Mouse (Mus musculus) embryonic facial prominence, embryonic 15.5 days (tissue): ENCODE measurements at regions not wholly inside any gene's neighbourhood (a gene's known extent, or its start where the extent isn't known, plus 50 kb on each side); places are given as distances from the start of the nearest gene placed in this dataset.

Experiments used
- ATAC-seq: fragments of 200-750 bp; cut with Nextera tagmentation; 2 replicates; pipeline ENCODE4 v1.8.0; 2017; ENCODE audit warnings: low read depth, moderate TSS enrichment; ENCODE audit not compliant: insufficient number of reproducible peaks, low FRiP score, low TSS enrichment
- H3K27ac ChIP-seq: fragments of 300-500 bp; sonication (generic); replicated peaks from 2 replicates; pipeline ENCODE4 v1.5.1; 2015; ENCODE audit warnings: mild to moderate bottlenecking, inconsistent platforms
- H3K27me3 ChIP-seq: fragments of 300-500 bp; sonication (generic); 2 replicates; pipeline ENCODE4 v1.6.1; 2015; ENCODE audit warnings: inconsistent platforms
- H3K36me3 ChIP-seq: fragments of 300-500 bp; sonication (generic); 2 replicates; pipeline ENCODE4 v1.6.1; 2015; ENCODE audit warnings: mild to moderate bottlenecking, inconsistent platforms
- H3K4me1 ChIP-seq: fragments of 300-500 bp; sonication (generic); 2 replicates; pipeline ENCODE4 v1.6.1; 2015; ENCODE audit warnings: inconsistent platforms
- H3K4me2 ChIP-seq: fragments of 300-500 bp; sonication (generic); replicated peaks from 2 replicates; pipeline ENCODE4 v1.6.1; 2015; ENCODE audit warnings: mild to moderate bottlenecking, inconsistent platforms
- H3K4me3 ChIP-seq: fragments of 300-500 bp; sonication (generic); replicated peaks from 2 replicates; pipeline ENCODE4 v1.5.1; 2015; ENCODE audit warnings: mild to moderate bottlenecking, inconsistent platforms
- H3K9ac ChIP-seq: fragments of 300-500 bp; sonication (generic); 2 replicates; pipeline ENCODE4 v1.6.1; 2015; ENCODE audit warnings: inconsistent platforms
- H3K9me3 ChIP-seq: fragments of 300-500 bp; sonication (generic); replicated peaks from 2 replicates; pipeline ENCODE4 v1.6.1; 2016; ENCODE audit warnings: inconsistent platforms
- WGBS: fragments of 180-500 bp; shearing (Covaris S2); methylation state at CpG from one replicate; pipeline ENCODE4 v1.1.7; 2015; 5-methylcytosine and 5-hydroxymethylcytosine counted together

- Histone ChIP-seq H3K4me1 (no peaks in the 10 kb centered on the region), H3K36me3 (no peaks in the 10 kb centered on the region), H3K27me3 (no peaks in the 10 kb centered on the region), H3K9me3 (no peaks in the 10 kb centered on the region), H3K9ac (no peak overlapping the region), H3K27ac (no peak overlapping the region), H3K4me2 (no peak overlapping the region), H3K4me3 (no peak overlapping the region)
- 80% methylated on average over 4 of the region's 4 CpGs for WGBS
- no peak for ATAC-seq
These were observed 216.3 kb downstream of the Ikzf2 start for GRCm38 (mm10) chr1:69470614-69471250.

GRCm38 (mm10) chr1:69469158-69469901 is 217.7 kb downstream of the Ikzf2 start:
- ATAC-seq: no peak
- H3K9me3 ChIP-seq: no peaks in the 10 kb centered on the region
- 78% methylated on average over 8 of the region's 8 CpGs for WGBS

DNA sequence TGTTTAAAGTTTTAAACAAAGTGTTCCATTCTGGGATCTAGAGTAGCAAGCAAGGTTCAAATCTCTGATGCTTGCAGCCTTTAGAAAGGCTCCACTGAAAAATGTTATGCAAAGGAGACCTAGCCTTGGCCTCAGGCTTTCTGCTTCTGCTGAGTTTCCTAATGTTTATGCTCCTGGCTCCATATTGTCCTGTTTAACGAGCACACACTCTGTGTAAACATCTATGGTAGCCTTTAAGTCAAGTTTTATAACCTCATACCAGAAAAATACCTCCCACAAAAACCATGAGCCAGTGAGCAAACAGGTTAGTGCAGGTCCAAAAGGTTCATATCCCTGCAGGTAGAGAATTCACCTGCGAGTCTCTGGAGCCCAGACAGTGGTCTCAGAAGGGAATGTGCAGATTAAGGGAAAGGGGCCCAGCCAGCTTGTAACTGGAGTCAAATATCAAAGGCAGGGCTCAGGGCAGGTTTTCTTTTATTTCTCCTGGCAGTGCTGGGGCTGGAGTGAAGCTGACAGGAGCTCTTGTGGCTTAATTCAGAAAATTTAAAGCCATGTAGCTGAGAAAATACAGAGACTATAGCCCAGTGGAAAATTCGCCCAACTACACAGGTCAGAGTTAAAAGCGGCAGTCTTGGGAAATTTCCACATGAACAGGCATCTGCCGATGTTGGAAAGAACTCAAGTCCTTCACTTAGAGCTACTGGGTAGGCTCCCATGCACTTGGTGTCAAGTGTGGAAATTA is 220.3 kb downstream of the Ikzf2 start:
- Histone ChIP-seq H3K36me3 (no peaks in the 10 kb centered on the region), H3K27ac (no peak overlapping the region), H3K4me3 (no peak overlapping the region), H3K4me2 (no peak overlapping the region), H3K4me1 (no peaks in the 10 kb centered on the region), H3K9ac (no peak overlapping the region), H3K27me3 (no peaks in the 10 kb centered on the region), H3K9me3 (no peaks in the 10 kb centered on the region)
- 17% methylated on average over 5 of the region's 5 CpGs for WGBS
- no peak for ATAC-seq

More at GRCm38 (mm10) chr1:69469158-69469901, 217.7 kb downstream of the Ikzf2 start:
- H3K4me3 ChIP-seq: no peak overlapping the region
- H3K9ac ChIP-seq: no peak overlapping the region
- H3K27me3 ChIP-seq: no peaks in the 10 kb centered on the region
- H3K27ac ChIP-seq: no peak overlapping the region
- no peaks in the 10 kb centered on the region for H3K36me3 ChIP-seq
- H3K4me2 ChIP-seq: no peak overlapping the region
- H3K4me1 ChIP-seq: no peaks in the 10 kb centered on the region

GRCm38 (mm10) chr1:69461191-69461590 is 225.9 kb downstream of the Ikzf2 start:
- ATAC-seq: no peak
- H3K9me3 ChIP-seq: no peaks in the 10 kb centered on the region
- no peaks in the 10 kb centered on the region for H3K4me1 ChIP-seq
- no peaks in the 10 kb centered on the region for H3K27me3 ChIP-seq
- no peak overlapping the region for H3K4me2 ChIP-seq
- H3K36me3 ChIP-seq: no peaks in the 10 kb centered on the region
- H3K9ac ChIP-seq: no peak overlapping the region
- WGBS: 79% methylated on average over 3 of the region's 3 CpGs
- no peak overlapping the region for H3K4me3 ChIP-seq
- H3K27ac ChIP-seq: no peak overlapping the region

DNA sequence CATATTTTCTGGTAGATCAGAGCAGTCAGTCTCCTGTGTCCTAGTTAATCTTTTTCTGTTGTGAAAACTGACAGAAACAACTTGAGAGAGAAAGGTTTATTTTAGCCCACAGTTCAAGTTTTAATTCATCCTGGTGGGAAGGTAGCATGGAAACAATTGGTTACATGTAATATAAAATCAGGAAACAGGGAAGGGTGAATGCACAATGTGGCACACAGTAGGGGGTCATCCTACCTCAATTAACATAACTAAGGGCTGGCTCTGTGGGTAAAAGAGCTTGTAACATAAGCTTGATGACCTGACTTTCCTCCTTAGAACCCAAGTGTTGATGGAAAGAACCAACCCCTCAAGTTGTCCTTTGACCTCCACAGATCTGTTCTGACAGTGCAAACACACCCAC is 227.1 kb downstream of the Ikzf2 start:
- H3K9ac ChIP-seq: no peak overlapping the region
- no peaks in the 10 kb centered on the region for H3K36me3 ChIP-seq

DNA sequence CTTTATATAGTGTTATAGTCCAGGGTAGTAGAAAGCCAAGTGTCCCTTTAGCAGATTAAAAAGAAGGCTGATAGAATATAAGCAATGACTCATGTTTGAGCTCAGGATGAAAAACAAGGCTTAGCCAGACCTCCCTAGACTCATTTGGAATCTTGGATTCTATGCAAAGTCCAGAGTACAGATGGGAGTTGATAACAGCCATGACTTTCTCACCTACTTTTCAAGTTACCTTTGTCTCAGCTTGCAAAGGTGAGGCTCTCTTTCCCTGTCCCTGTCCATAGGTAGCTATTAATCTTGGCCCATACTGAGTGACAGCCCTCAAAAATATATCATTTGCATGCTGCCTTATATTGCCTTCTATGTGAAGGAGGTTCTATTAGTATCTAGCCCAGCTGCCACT is 229.6 kb downstream of the Ikzf2 start:
- H3K9ac ChIP-seq: no peak overlapping the region
- H3K4me2 ChIP-seq: no peak overlapping the region
- H3K27ac ChIP-seq: no peak overlapping the region
- H3K36me3 ChIP-seq: no peaks in the 10 kb centered on the region
- no peaks in the 10 kb centered on the region for H3K4me1 ChIP-seq
- no peak for ATAC-seq
- no peaks in the 10 kb centered on the region for H3K27me3 ChIP-seq
- H3K4me3 ChIP-seq: no peak overlapping the region
- H3K9me3 ChIP-seq: no peaks in the 10 kb centered on the region

More for the DNA sequence above, 227.1 kb downstream of the Ikzf2 start:
- Histone ChIP-seq H3K27me3 (no peaks in the 10 kb centered on the region), H3K4me2 (no peak overlapping the region), H3K4me1 (no peaks in the 10 kb centered on the region), H3K9me3 (no peaks in the 10 kb centered on the region), H3K27ac (no peak overlapping the region), H3K4me3 (no peak overlapping the region)
- ATAC-seq: no peak

- no peak for ATAC-seq
- H3K4me1 ChIP-seq: no peaks in the 10 kb centered on the region
- 83% methylated on average over 3 of the region's 3 CpGs for WGBS
- H3K4me2 ChIP-seq: no peak overlapping the region
- no peaks in the 10 kb centered on the region for H3K36me3 ChIP-seq
- H3K9ac ChIP-seq: no peak overlapping the region
- H3K4me3 ChIP-seq: no peak overlapping the region
- no peaks in the 10 kb centered on the region for H3K9me3 ChIP-seq
- no peak overlapping the region for H3K27ac ChIP-seq
- H3K27me3 ChIP-seq: no peaks in the 10 kb centered on the region
These were observed 233.1 kb downstream of the Ikzf2 start for GRCm38 (mm10) chr1:69453991-69454390.

GRCm38 (mm10) chr1:69452910-69453309 is 234.1 kb downstream of the Ikzf2 start:
- no peaks in the 10 kb centered on the region for H3K36me3 ChIP-seq
- no peaks in the 10 kb centered on the region for H3K27me3 ChIP-seq
- no peak overlapping the region for H3K4me2 ChIP-seq
- no peak for ATAC-seq
- H3K27ac ChIP-seq: no peak overlapping the region
- H3K9me3 ChIP-seq: no peaks in the 10 kb centered on the region
- H3K4me3 ChIP-seq: no peak overlapping the region
- H3K4me1 ChIP-seq: no peaks in the 10 kb centered on the region
- H3K9ac ChIP-seq: no peak overlapping the region

DNA sequence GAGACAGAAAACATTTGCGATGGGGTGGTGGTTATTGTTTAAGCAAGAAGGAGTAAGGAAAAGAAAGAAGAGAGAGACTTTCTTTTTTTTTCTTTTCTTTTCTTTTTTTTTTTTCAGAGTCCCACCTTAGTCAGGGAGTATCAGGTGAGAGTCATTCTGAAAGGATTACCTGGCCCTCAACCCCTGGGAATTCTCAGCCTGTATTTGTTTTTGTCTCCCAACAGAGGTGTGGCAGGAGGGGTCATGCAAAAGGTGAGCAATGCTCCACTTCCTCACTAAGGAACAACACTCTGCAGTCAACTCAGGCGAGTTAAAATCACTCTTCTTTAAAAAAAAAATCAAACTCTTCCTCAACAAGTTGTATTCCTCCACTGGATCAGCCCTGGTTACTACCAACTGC is 236.6 kb downstream of the Ikzf2 start:
- no peaks in the 10 kb centered on the region for H3K27me3 ChIP-seq
- no peak for ATAC-seq
- WGBS: 58% methylated on average over 2 of the region's 2 CpGs
- H3K4me1 ChIP-seq: no peaks in the 10 kb centered on the region
- H3K9ac ChIP-seq: no peak overlapping the region
- H3K36me3 ChIP-seq: no peaks in the 10 kb centered on the region
- H3K9me3 ChIP-seq: no peaks in the 10 kb centered on the region
- H3K27ac ChIP-seq: no peak overlapping the region
- H3K4me3 ChIP-seq: no peak overlapping the region
- no peak overlapping the region for H3K4me2 ChIP-seq

GRCm38 (mm10) chr1:69447276-69447675 is 239.8 kb downstream of the Ikzf2 start:
- 64% methylated on average over 5 of the region's 5 CpGs for WGBS
- no peak overlapping the region for H3K27ac ChIP-seq
- H3K9ac ChIP-seq: no peak overlapping the region
- no peak for ATAC-seq
- H3K36me3 ChIP-seq: no peaks in the 10 kb centered on the region
- no peaks in the 10 kb centered on the region for H3K27me3 ChIP-seq
- no peak overlapping the region for H3K4me3 ChIP-seq
- no peak overlapping the region for H3K4me2 ChIP-seq
- no peaks in the 10 kb centered on the region for H3K9me3 ChIP-seq
- H3K4me1 ChIP-seq: no peaks in the 10 kb centered on the region

GRCm38 (mm10) chr1:69444722-69445121 is 242.3 kb downstream of the Ikzf2 start:
- Histone ChIP-seq H3K36me3 (no peaks in the 10 kb centered on the region), H3K4me2 (no peak overlapping the region), H3K9ac (no peak overlapping the region), H3K4me3 (no peak overlapping the region), H3K9me3 (no peaks in the 10 kb centered on the region), H3K27ac (no peak overlapping the region), H3K4me1 (no peaks in the 10 kb centered on the region), H3K27me3 (no peaks in the 10 kb centered on the region)
- WGBS: 63% methylated on average over 4 of the region's 4 CpGs
- no peak for ATAC-seq
